Comparison of ENCODE assay signal across 8 mouse cellular contexts in the genomic region with DNA sequence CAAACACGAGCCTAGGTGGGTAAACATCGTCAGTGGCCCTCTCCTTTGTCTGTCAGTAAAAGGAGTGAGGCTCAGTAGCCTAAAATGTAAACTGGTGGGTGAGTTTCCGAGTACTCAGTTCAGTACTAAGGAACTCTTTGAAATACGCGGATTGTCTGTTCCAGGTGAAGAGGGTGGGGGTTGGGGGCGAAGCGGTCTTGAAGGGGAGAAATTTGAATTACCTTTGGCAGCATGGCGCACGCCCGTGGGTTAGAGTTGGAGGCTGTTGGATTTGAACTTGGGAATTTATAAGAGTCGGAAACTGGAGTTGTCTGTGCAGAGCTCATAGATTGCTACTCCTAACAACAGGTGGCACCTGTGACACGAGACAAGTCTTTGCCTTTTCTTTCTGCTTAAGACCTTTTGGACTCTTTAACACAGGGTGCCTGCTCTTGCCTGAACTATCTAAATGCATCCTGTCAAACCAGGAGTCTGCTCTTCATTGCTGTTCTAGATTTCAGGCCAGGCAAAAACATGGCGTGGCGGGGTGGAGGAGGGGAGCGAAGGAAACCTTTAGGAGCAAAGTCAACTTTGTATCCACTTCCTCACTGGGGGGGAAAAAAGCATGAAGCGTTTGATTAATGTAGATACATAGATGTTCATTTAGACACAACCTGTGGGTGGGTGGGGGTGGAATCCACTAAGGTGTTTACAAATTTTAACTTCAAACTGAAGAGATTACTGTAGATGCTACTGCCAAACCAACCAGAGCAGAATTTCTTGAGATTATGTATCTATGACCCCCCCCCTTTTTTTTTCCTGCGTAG.
DNase-seq lines count a peak whose midpoint lies in the region; ATAC-seq and TF ChIP-seq lines count a peak whose summit lies in the region.

No protein-coding gene starts in this region.

- H3K4me2 ChIP-seq in kidney, embryonic 16.5 days (replicated peaks; ENCODE audit: low read depth, low read length), result peak overlapping the region; percentile 70
- peak overlapping the region; percentile 62 for H3K4me2 ChIP-seq in hindbrain, postnatal 0 days (ENCODE audit: low read depth, low read length)
- peak overlapping the region; percentile 46 for H3K4me2 ChIP-seq in midbrain, embryonic 15.5 days

- TF ChIP-seq CTCF in hindbrain, postnatal 0 days (IDR thresholded peaks at IDR 0.05; ENCODE audit: low read depth), result no peak

- WGBS in kidney, embryonic 16.5 days, result 41% methylated on average over 17 of the region's 17 CpGs
- WGBS in hindbrain, postnatal 0 days, result 43% methylated on average over 17 of the region's 17 CpGs
- 41% methylated on average over 17 of the region's 17 CpGs for WGBS in midbrain, embryonic 15.5 days

- H3K4me3 ChIP-seq in kidney, embryonic 16.5 days (ENCODE audit: low read length), result peak overlapping the region; percentile 40
- H3K4me3 ChIP-seq in hindbrain, postnatal 0 days (ENCODE audit: low read length), result peak overlapping the region; percentile 32
- peak overlapping the region; percentile 27 for H3K4me3 ChIP-seq in midbrain, embryonic 15.5 days

- no peaks in the 10 kb centered on the region for H3K36me3 ChIP-seq in kidney, embryonic 16.5 days (ENCODE audit: insufficient read depth, low read length)
- no peaks in the 10 kb centered on the region for H3K36me3 ChIP-seq in hindbrain, postnatal 0 days (ENCODE audit: insufficient read depth, low read length)
- no peaks in the 10 kb centered on the region for H3K36me3 ChIP-seq in midbrain, embryonic 15.5 days (replicated peaks)

- no peaks in the 10 kb centered on the region for H3K27me3 ChIP-seq in kidney, embryonic 16.5 days (ENCODE audit: insufficient read depth, low read length)
- H3K27me3 ChIP-seq in hindbrain, postnatal 0 days (ENCODE audit: insufficient read depth, low read length), result no peaks in the 10 kb centered on the region
- H3K27me3 ChIP-seq in midbrain, embryonic 15.5 days (replicated peaks), result no peaks in the 10 kb centered on the region

- peak; percentile 53; the same call in 1 of the 2 replicates for ATAC-seq in kidney, embryonic 16.5 days (ENCODE audit: low FRiP score, low TSS enrichment)
- ATAC-seq in common myeloid progenitor, adult 5-6 weeks (replicated peaks; ENCODE audit: low read depth, poor library complexity, severe bottlenecking), result peak; percentile 40
- peak; percentile 61 for ATAC-seq in hindbrain, postnatal 0 days
- ATAC-seq in midbrain, embryonic 15.5 days (replicated peaks), result peak; percentile 65

- peak overlapping the region; percentile 57 for H3K9ac ChIP-seq in kidney, embryonic 16.5 days (replicated peaks; ENCODE audit: low read length)
- H3K9ac ChIP-seq in hindbrain, postnatal 0 days (replicated peaks; ENCODE audit: low read length), result no peak overlapping the region
- peak overlapping the region; percentile 18; the same call in 1 of the 2 replicates for H3K9ac ChIP-seq in midbrain, embryonic 15.5 days

- H3K9me3 ChIP-seq in kidney, embryonic 16.5 days (ENCODE audit: low read length), result no peaks in the 10 kb centered on the region
- H3K9me3 ChIP-seq in hindbrain, postnatal 0 days (ENCODE audit: low read length), result no peaks in the 10 kb centered on the region
- no peaks in the 10 kb centered on the region for H3K9me3 ChIP-seq in midbrain, embryonic 15.5 days

- peaks cover 6% of the 10 kb centered on the region; the same call in 1 of the 2 replicates for H3K4me1 ChIP-seq in kidney, embryonic 16.5 days (ENCODE audit: insufficient read depth, low read length)
- no peaks in the 10 kb centered on the region for H3K4me1 ChIP-seq in hindbrain, postnatal 0 days (ENCODE audit: insufficient read depth, low read length)
- H3K4me1 ChIP-seq in midbrain, embryonic 15.5 days, result peaks cover 9% of the 10 kb centered on the region

- no peak overlapping the region for H3K27ac ChIP-seq in kidney, embryonic 16.5 days (ENCODE audit: low read length)
- no peak overlapping the region for H3K27ac ChIP-seq in hindbrain, postnatal 0 days
- H3K27ac ChIP-seq in midbrain, embryonic 15.5 days, result 0 out of 2 replicates have a peak overlapping the region, but pooled peaks have one; percentile 18

- no peak for DNase-seq in kidney, adult 9 months
- no peak for DNase-seq in hindbrain, postnatal 0 days (ENCODE audit: low spot score)
- no peak for DNase-seq in ovary, postnatal 10 days (ENCODE audit: low spot score)
- DNase-seq in embryo, embryonic 10 days (ENCODE audit: low spot score), result no peak
- no peak for DNase-seq in lung, postnatal 14 days
